Mouse (Mus musculus) liver, postnatal 0 days (tissue): ENCODE results near the gene Isoc2b.

Experiments used
- CTCF ChIP-seq: sonication (generic); IDR thresholded peaks from 2 replicates; pipeline ENCODE4 v1.5.1; 2016; ENCODE audit warnings: antibody characterized with exemption, low read depth
- EP300 ChIP-seq: IDR thresholded peaks from 2 replicates; pipeline ENCODE4 v1.6.1; 2016; ENCODE audit warnings: antibody characterized with exemption, low read depth, mild to moderate bottlenecking

DNA sequence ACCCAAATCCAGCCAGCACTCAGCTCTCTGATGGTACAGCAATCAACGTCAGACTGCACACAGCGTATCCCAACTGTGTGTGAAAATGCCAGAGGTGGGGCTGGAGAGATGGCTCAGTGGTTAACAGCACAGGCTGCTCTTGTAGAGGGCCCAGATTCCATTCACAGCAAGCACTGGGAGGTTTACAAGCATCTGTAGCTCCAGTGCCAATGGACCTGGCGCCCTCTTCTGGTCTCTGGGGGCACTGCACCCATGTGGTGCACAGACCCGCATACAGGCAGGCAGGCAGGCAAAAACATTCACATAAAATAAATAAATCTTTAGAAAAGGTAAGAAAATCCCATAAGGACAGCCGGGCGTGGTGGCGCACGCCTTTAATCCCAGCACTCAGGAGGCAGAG is 31.1 kb upstream of the Isoc2b start:
- TF ChIP-seq CTCF = peak; percentile 83
- no peak for TF ChIP-seq EP300
